1 mouse cellular context compared by ENCODE assay signal in genomic region chr13:13400851-13401250, GRCm38 (mm10). TPM values are rescaled to one million over a fixed set of nuclear protein-coding genes. Genes with fewer than 3 reads are reported as not detected.
"Had no signal": no experiment of that assay in that cellular context is flagged by ENCODE, and none has a peak within 500 bp of the region (broad histone marks: within the 10 kb centered on the region; RNA-seq: fewer than 3 reads in every experiment).

No protein-coding gene starts in this region.

RNA-seq across cellular contexts. Expression of gene Gpr137b, which starts 7.0 kb away (rescaled TPM):
- polyA plus RNA-seq: erythroblast, embryonic 14.5 days had no signal

RNA-seq across cellular contexts. Expression of gene Nid1, which starts 36.5 kb away (rescaled TPM):
- polyA plus RNA-seq: erythroblast, embryonic 14.5 days had no signal
